Mouse (Mus musculus) ES-Bruce4 (cell line): ENCODE results near the gene Hc. TPM values are rescaled to one million over a fixed set of nuclear protein-coding genes. Genes with fewer than 3 reads are reported as not detected.

Experiments used
- H3K27ac ChIP-seq: 2 replicates; pipeline ENCODE4 v1.5.1; 2012; ENCODE audit warnings: low read length, inconsistent platforms; ENCODE audit not compliant: insufficient read depth
- H3K27me3 ChIP-seq: 2 replicates; pipeline ENCODE4 v1.6.1; 2012; ENCODE audit warnings: mild to moderate bottlenecking, low read length, inconsistent platforms; ENCODE audit not compliant: control insufficient read depth, poor library complexity, insufficient read depth, severe bottlenecking
- H3K36me3 ChIP-seq: 2 replicates; pipeline ENCODE4 v1.6.1; 2012; ENCODE audit warnings: inconsistent platforms, mild to moderate bottlenecking, low read length, moderate library complexity; ENCODE audit not compliant: control insufficient read depth, poor library complexity, insufficient read depth, severe bottlenecking
- H3K4me1 ChIP-seq: one replicate; pipeline ENCODE4 v1.8.1; 2011; ENCODE audit warnings: low read length; ENCODE audit not compliant: control insufficient read depth, insufficient read depth
- H3K4me3 ChIP-seq: 2 replicates; pipeline ENCODE4 v1.5.1; 2011; ENCODE audit warnings: low read depth, mild to moderate bottlenecking, low read length
- H3K9ac ChIP-seq: 2 replicates; pipeline ENCODE4 v1.6.1; 2012; ENCODE audit warnings: low read depth, mild to moderate bottlenecking, inconsistent platforms; ENCODE audit not compliant: poor library complexity, severe bottlenecking
- H3K9me3 ChIP-seq: replicated peaks from 2 replicates; pipeline ENCODE4 v1.6.1; 2012; ENCODE audit warnings: mild to moderate bottlenecking, low read length, inconsistent platforms; ENCODE audit not compliant: control insufficient read depth, poor library complexity, insufficient read depth, severe bottlenecking
- CTCF ChIP-seq: IDR thresholded peaks from one replicate; pipeline ENCODE4 v1.8.1; 2011; ENCODE audit warnings: low read depth, low read length
- EP300 ChIP-seq: IDR thresholded peaks from 2 replicates; pipeline ENCODE4 v1.6.1; 2011; ENCODE audit warnings: low read depth, low read length; ENCODE audit not compliant: insufficient read depth
- POLR2A ChIP-seq: IDR thresholded peaks from one replicate; pipeline ENCODE4 v1.8.1; 2011; ENCODE audit warnings: low read length; ENCODE audit not compliant: insufficient read depth
- polyA plus RNA-seq: library from polyadenylated mRNA; stranded (reverse); fragments of >200 nt; gene quantifications from 2 replicates; pipeline ENCODE4 v1.2.4, GENCODE M21; 2011; ENCODE audit warnings: low read depth; ENCODE audit not compliant: missing spikeins, insufficient read depth, insufficient read length

Gene Hc
- polyA plus RNA-seq = not detected in 2 replicates

DNA sequence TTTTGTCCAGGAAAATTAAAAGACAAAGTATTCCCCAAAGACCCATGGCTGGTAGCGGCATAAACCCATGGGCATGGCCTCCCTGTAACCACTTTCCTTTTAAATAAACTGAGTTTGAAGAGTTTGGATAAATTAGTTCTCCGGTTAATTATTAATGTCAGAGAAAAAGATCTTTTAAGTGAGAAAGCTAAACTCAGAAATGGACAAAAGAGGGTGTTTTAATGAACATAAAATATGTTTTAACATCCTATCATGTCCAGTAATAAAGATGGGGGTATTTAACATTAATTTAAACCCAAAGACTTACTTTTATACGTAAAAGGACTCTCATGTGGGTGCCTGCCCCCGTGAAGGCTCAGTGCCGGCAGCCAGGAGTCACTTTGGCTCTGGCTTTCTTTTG lies at the start of gene Hc:
Gene Hc (minus strand): TSS at position 101 of the 400 bp plus-strand sequence.
- no peaks in the 10 kb centered on the region for H3K4me1 ChIP-seq

DNA sequence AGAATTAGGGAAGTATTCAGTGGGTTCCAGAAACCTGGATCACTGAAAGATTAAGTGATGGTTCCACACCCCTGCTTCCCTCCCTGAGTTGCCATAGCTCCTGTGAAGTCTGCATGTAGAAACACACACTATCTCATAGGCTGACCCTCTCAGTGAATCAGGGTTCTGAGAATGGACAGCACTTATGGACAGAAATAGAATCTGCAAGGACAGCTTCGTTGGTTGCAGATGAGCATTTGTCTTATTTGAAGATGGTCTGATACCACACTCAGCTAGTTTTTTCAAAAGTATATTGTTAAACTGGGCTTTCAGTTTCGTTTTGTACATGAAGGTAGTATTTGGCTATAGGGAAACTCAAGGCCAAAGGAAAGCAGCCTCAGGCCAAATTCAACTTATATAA lies 49.3 kb upstream of the Hc start:
- TF ChIP-seq CTCF = no peak
- no peak for TF ChIP-seq EP300
- no peak for TF ChIP-seq POLR2A
- H3K36me3 ChIP-seq = no peaks in the 10 kb centered on the region
- no peak overlapping the region for H3K9ac ChIP-seq
- no peaks in the 10 kb centered on the region for H3K27me3 ChIP-seq
- no peaks in the 10 kb centered on the region for H3K4me1 ChIP-seq
- H3K27ac ChIP-seq = no peak overlapping the region
- H3K4me3 ChIP-seq = no peak overlapping the region
- no peaks in the 10 kb centered on the region for H3K9me3 ChIP-seq

More for the DNA sequence above, at the start of gene Hc:
- H3K27ac ChIP-seq = no peak within 1 kb of the TSS
- H3K36me3 ChIP-seq = no peaks in the 10 kb centered on the region
- no peaks in the 10 kb centered on the region for H3K9me3 ChIP-seq
- TF ChIP-seq EP300 (no peak), POLR2A (no peak), CTCF (no peak)
- no peak within 1 kb of the TSS for H3K9ac ChIP-seq
- no peak within 1 kb of the TSS for H3K4me3 ChIP-seq
- no peaks in the 10 kb centered on the region for H3K27me3 ChIP-seq

DNA sequence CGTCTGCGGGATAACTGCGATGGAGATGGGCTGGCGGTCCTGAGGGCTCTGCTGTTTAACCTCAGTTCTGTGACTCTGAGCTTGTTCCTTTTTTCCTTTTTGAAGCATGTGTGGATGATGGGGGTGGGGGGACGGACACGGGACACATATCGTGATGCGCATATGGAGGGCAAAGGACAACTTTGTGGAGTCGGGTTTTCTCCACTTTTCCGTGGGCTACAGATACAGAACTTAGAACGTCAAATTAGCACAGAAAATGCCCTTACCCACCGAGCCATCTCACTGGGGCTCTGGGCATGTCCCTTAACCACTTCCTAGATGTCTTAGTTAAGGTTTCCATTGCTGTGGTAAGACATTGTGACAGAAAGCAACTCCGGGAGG lies 48.7 kb upstream of the Hc start:
- peak overlapping the region; percentile 83 for H3K4me3 ChIP-seq
- TF ChIP-seq CTCF (no peak), POLR2A (no peak), EP300 (no peak)
- no peaks in the 10 kb centered on the region for H3K9me3 ChIP-seq
- no peaks in the 10 kb centered on the region for H3K27me3 ChIP-seq
- H3K4me1 ChIP-seq = no peaks in the 10 kb centered on the region
- no peak overlapping the region for H3K27ac ChIP-seq
- no peaks in the 10 kb centered on the region for H3K36me3 ChIP-seq
- H3K9ac ChIP-seq = peak overlapping the region; percentile 69

DNA sequence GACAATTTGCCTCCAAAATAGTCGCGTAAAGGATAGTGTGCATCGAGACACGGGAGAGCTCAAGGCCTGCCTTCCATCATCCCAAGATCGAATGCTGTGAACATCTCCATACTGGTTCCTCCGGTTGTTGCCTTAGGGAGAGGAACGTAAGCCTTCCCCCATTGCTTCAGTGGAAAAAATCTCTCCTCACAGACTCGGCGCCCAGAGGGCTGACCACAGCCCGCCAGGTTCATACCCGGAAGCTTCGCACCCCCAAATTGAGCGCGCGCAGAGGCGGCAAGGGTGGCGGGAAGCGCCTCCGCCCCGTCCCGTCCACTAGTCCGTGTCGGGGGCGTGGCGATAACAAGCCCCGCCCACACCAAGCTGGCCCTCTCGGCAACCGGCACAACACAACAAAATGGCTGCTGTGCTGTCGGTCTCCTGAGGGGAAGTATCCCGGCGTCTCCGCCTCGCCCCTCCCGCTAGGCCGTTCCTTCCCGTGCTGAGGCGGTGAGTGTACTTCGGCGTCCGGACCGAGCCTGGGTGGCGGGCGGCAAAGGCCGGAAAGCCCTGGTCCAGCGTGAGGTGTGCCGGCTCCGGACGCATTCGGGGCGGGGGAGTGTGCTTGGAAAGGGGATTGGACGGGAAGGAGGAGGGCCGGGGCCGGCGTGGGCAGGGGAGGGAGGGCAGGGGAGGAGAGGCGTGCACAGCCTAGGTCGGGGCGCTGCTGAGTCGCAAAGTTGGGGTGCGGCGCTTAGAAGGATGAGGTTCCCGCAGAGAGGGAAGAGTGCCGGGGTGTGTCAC lies 48.1 kb upstream of the Hc start, which contains the start of gene Cntrl:
Gene Cntrl (plus strand): TSS at position 352 of the 783 bp plus-strand sequence.
- Histone ChIP-seq H3K4me1 (no peaks in the 10 kb centered on the region), H3K27ac (peak within 1 kb of the TSS; percentile 27; the same call in 1 of the 2 replicates), H3K36me3 (no peaks in the 10 kb centered on the region), H3K4me3 (peak within 1 kb of the TSS; percentile 83), H3K9me3 (no peaks in the 10 kb centered on the region), H3K27me3 (no peaks in the 10 kb centered on the region), H3K9ac (peak within 1 kb of the TSS; percentile 69)
- TF ChIP-seq EP300 = 0 out of 2 replicates have a peak, but pooled peaks have one; percentile 18
- no peak for TF ChIP-seq POLR2A

DNA sequence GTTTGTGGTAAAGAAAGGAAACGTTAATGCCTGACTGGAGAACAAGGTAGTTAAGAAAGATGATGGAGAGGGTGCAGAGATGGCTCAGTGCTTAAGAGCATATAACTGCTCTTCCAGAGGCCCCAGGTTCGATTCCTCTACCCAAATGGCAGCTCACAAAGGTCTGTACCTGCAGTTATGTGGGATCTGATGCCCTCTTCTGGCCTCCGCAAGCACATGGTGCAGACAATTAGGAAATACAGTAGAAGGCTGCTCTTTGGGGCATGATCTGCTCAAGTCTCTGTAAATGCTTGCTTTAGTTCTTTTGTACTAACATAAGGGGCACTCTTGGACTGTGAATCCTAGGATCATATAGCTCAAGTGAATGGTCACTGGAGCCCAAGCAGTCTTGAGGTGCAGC lies 47.5 kb upstream of the Hc start:
- peak overlapping the region; percentile 14; the same call in 1 of the 2 replicates for H3K27ac ChIP-seq
- H3K36me3 ChIP-seq = no peaks in the 10 kb centered on the region
- peak overlapping the region; percentile 69 for H3K9ac ChIP-seq
- H3K9me3 ChIP-seq = no peaks in the 10 kb centered on the region
- H3K27me3 ChIP-seq = no peaks in the 10 kb centered on the region
- H3K4me3 ChIP-seq = peak overlapping the region; percentile 83
- TF ChIP-seq CTCF (peak; percentile 47), EP300 (no peak)
- H3K4me1 ChIP-seq = no peaks in the 10 kb centered on the region

DNA sequence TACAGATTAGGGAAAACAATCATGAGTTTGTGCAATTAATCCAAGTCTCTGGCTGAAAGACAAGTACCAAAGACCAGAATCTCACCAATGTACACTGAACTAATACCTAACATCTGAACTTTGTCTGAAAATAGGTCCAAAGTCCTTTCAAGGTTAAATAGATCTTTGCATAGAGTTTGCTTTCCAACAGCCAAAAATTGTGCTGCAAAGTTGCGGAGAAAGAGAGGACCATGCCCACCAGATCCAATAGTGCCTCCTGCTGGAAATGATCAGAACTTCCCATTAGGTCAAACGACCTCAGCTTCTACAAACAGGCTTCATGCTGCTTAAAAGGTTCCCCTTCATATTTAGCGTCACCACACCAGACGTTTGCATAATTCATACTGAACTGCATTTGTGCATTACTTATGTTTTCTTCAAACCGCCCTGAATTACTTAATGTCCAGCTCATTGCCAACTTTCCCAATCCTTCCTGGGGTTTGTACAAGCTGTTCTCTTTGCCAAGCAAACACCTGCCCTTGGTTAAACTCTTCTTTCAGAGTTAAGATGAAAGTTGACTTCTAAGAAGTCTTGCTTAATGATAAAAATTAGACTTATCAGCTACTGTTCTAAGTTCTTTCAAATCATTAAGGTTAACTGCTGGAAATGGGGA lies 46.9 kb upstream of the Hc start:
- Histone ChIP-seq H3K4me1 (no peaks in the 10 kb centered on the region), H3K36me3 (no peaks in the 10 kb centered on the region), H3K9me3 (no peaks in the 10 kb centered on the region), H3K9ac (no peak overlapping the region), H3K27me3 (no peaks in the 10 kb centered on the region), H3K27ac (no peak overlapping the region), H3K4me3 (no peak overlapping the region)
- TF ChIP-seq POLR2A (no peak), EP300 (no peak), CTCF (no peak)
